Mouse (Mus musculus): ENCODE measurements at regions not wholly inside any gene's neighbourhood (a gene's known extent, or its start where the extent isn't known, plus 50 kb on each side); places are given as distances from the start of the nearest gene placed in this dataset.
"Not testable (repeated sequence)": the region's sequence is repeated elsewhere in the genome, so short reads cannot be mapped to it uniquely, and the experiment has no call there.

- Histone ChIP-seq H3K27ac (no peak overlapping the region), H3K9ac (no peak overlapping the region), H3K4me1 (no peaks in the 10 kb centered on the region), H3K4me2 (replicated peaks) (no peak overlapping the region), H3K27me3 (no peaks in the 10 kb centered on the region), H3K36me3 (no peaks in the 10 kb centered on the region), H3K9me3 (no peaks in the 10 kb centered on the region), H3K4me3 (no peak overlapping the region)
- no peak for ATAC-seq (ENCODE audit: low FRiP score, low read depth)
- 63% methylated on average over 2 of the region's 2 CpGs for WGBS
These were observed 3289.4 kb downstream of the Gm37988 start for GRCm38 (mm10) chr1:8097046-8097445.

GRCm38 (mm10) chr1:8123021-8123420, 3290.9 kb upstream of the A830018L16Rik start:
- H3K4me1 ChIP-seq; H3K36me3 ChIP-seq; H3K9ac ChIP-seq; H3K27ac ChIP-seq; H3K4me3 ChIP-seq; H3K9me3 ChIP-seq; H3K4me2 ChIP-seq (replicated peaks); H3K27me3 ChIP-seq: not testable (repeated sequence)
- 40% methylated on average over 8 of the region's 8 CpGs for WGBS
- 0 out of 2 replicates have a peak, but pooled peaks have one; percentile 32 for ATAC-seq (ENCODE audit: low FRiP score, low read depth)

GRCm38 (mm10) chr1:8134434-8135433, 3279.2 kb upstream of the A830018L16Rik start:
- 68% methylated on average over 3 of the region's 3 CpGs for WGBS
- not testable (repeated sequence) for H3K9me3 ChIP-seq; H3K27ac ChIP-seq; H3K4me2 ChIP-seq (replicated peaks); H3K36me3 ChIP-seq; H3K4me3 ChIP-seq; H3K9ac ChIP-seq; ATAC-seq (ENCODE audit: low FRiP score, low read depth); H3K27me3 ChIP-seq; H3K4me1 ChIP-seq

- no peaks in the 10 kb centered on the region for H3K27me3 ChIP-seq
- no peak overlapping the region for H3K4me3 ChIP-seq
- no peak overlapping the region for H3K4me2 ChIP-seq (replicated peaks)
- H3K27ac ChIP-seq = no peak overlapping the region
- no peak for ATAC-seq (ENCODE audit: low FRiP score, low read depth)
- 76% methylated on average over 4 of the region's 4 CpGs for WGBS
- H3K36me3 ChIP-seq = no peaks in the 10 kb centered on the region
- no peak overlapping the region for H3K9ac ChIP-seq
- 0 out of 2 replicates have a peak, but pooled peaks cover 3% of the 10 kb centered on the region for H3K9me3 ChIP-seq
- H3K4me1 ChIP-seq = no peaks in the 10 kb centered on the region
These were observed 3271.3 kb upstream of the A830018L16Rik start for GRCm38 (mm10) chr1:8142583-8142982.

- Histone ChIP-seq H3K27me3 (no peaks in the 10 kb centered on the region), H3K27ac (no peak overlapping the region)
These were observed 3240.7 kb upstream of the A830018L16Rik start for GRCm38 (mm10) chr1:8173196-8173595.

More at GRCm38 (mm10) chr1:8173196-8173595, 3240.7 kb upstream of the A830018L16Rik start:
- no peak for ATAC-seq (ENCODE audit: low FRiP score, low read depth)
- H3K4me1 ChIP-seq = no peaks in the 10 kb centered on the region
- no peaks in the 10 kb centered on the region for H3K36me3 ChIP-seq
- H3K9ac ChIP-seq = no peak overlapping the region
- H3K4me2 ChIP-seq (replicated peaks) = no peak overlapping the region
- no peak overlapping the region for H3K4me3 ChIP-seq
- H3K9me3 ChIP-seq = no peaks in the 10 kb centered on the region
